Mouse (Mus musculus) kidney, adult 2 months (tissue): ENCODE measurements around the gene Ldhd.

Source experiments
- CTCF ChIP-seq: fragments of 200-500 bp; conservative IDR thresholded peaks from 2 replicates; pipeline ENCODE4 v1.5.1; 2011; ENCODE audit warnings: low read depth, mild to moderate bottlenecking, control low read depth, low read length, moderate library complexity, mixed read lengths; ENCODE audit not compliant: insufficient read depth, insufficient read length
- POLR2A ChIP-seq: fragments of 200-500 bp; IDR thresholded peaks from one replicate; pipeline ENCODE4 v1.6.1; 2011; ENCODE audit warnings: low read depth, low read length, control low read depth

DNA sequence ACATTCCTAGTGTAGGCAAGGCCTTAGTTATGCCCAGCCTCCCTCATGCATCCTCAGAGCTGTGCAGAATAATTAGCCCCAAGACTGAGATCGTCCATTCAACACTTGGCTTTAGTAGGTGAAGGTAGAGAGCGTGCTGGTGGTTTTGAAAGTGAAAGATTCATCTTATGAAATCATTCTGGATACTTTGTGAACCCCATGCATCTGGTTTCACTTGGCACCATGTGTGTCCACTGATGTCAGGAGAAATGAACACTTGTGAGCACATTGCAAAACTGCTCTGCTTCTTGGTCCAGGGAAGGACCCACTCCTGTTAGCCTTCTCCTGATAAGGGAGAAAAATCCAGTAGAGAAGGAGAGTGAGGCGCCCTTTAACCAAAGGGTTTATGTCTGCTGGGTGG is 45.2 kb downstream of the Ldhd start:
- no peak for TF ChIP-seq CTCF
- no peak for TF ChIP-seq POLR2A
